Mouse (Mus musculus) heart, embryonic 15.5 days (tissue): ENCODE results near the gene Lrrc3b. TPM values are rescaled to one million over a fixed set of nuclear protein-coding genes. Genes with fewer than 3 reads are reported as not detected.

ENCODE experiments used
- ATAC-seq: fragments of 200-750 bp; cut with Nextera tagmentation; replicated peaks from 2 replicates; pipeline ENCODE4 v1.8.0; 2017; ENCODE audit warnings: low read depth, moderate TSS enrichment; ENCODE audit not compliant: insufficient number of reproducible peaks, insufficient read depth, low FRiP score
- H3K27ac ChIP-seq: fragments of 300-500 bp; sonication (generic); 2 replicates; pipeline ENCODE4 v1.5.1; 2015; ENCODE audit warnings: mild to moderate bottlenecking, inconsistent platforms
- H3K27me3 ChIP-seq: fragments of 300-500 bp; sonication (generic); 2 replicates; pipeline ENCODE4 v1.6.1; 2015; ENCODE audit warnings: inconsistent platforms
- H3K36me3 ChIP-seq: fragments of 300-500 bp; sonication (generic); 2 replicates; pipeline ENCODE4 v1.6.1; 2015; ENCODE audit warnings: mild to moderate bottlenecking, inconsistent platforms
- H3K4me1 ChIP-seq: fragments of 300-500 bp; sonication (generic); replicated peaks from 2 replicates; pipeline ENCODE4 v1.6.1; 2015; ENCODE audit warnings: inconsistent platforms
- H3K4me2 ChIP-seq: fragments of 300-500 bp; sonication (generic); 2 replicates; pipeline ENCODE4 v1.6.1; 2015; ENCODE audit warnings: inconsistent platforms, mild to moderate bottlenecking, moderate library complexity
- H3K4me3 ChIP-seq: fragments of 300-500 bp; sonication (generic); 2 replicates; pipeline ENCODE4 v1.5.1; 2015; ENCODE audit warnings: mild to moderate bottlenecking, inconsistent platforms
- H3K9ac ChIP-seq: fragments of 300-500 bp; sonication (generic); 2 replicates; pipeline ENCODE4 v1.6.1; 2015; ENCODE audit warnings: mild to moderate bottlenecking, inconsistent platforms
- H3K9me3 ChIP-seq: fragments of 300-500 bp; sonication (generic); replicated peaks from 2 replicates; pipeline ENCODE4 v1.6.1; 2016; ENCODE audit warnings: inconsistent platforms
- WGBS: fragments of 180-500 bp; shearing (Covaris S2); methylation state at CpG from one replicate; pipeline ENCODE4 v1.1.7; 2015; ENCODE audit warnings: mixed read lengths; 5-methylcytosine and 5-hydroxymethylcytosine counted together
- polyA plus RNA-seq: library from polyadenylated mRNA; unstranded; fragments of >200 nt; fragmentation: Nextera tagmentation; extraction: Ambion mirVana; gene quantifications from 2 replicates; pipeline ENCODE4 v1.2.1, GENCODE M21; 2015

Gene Lrrc3b
- polyA plus RNA-seq, 1 experiment from 2014 or later: 9.9 TPM

GRCm38 (mm10) chr14:15384532-15384931 is 54.3 kb downstream of the Lrrc3b start:
- ATAC-seq: no peak
- H3K4me2 ChIP-seq: no peak overlapping the region
- WGBS: 28% methylated on average over 5 of the region's 5 CpGs
- no peaks in the 10 kb centered on the region for H3K36me3 ChIP-seq
- H3K4me1 ChIP-seq: no peaks in the 10 kb centered on the region
- no peak overlapping the region for H3K4me3 ChIP-seq
- no peak overlapping the region for H3K9ac ChIP-seq
- no peaks in the 10 kb centered on the region for H3K27me3 ChIP-seq
- no peaks in the 10 kb centered on the region for H3K9me3 ChIP-seq
- no peak overlapping the region for H3K27ac ChIP-seq

- WGBS: 42% methylated on average over 2 of the region's 2 CpGs
- Histone ChIP-seq H3K27me3 (no peaks in the 10 kb centered on the region), H3K9ac (no peak overlapping the region), H3K9me3 (no peaks in the 10 kb centered on the region), H3K4me2 (no peak overlapping the region), H3K36me3 (no peaks in the 10 kb centered on the region), H3K4me1 (no peaks in the 10 kb centered on the region), H3K27ac (no peak overlapping the region), H3K4me3 (no peak overlapping the region)
- no peak for ATAC-seq
These were observed 55.7 kb downstream of the Lrrc3b start for GRCm38 (mm10) chr14:15383133-15383532.

GRCm38 (mm10) chr14:15377368-15377767 is 61.4 kb downstream of the Lrrc3b start:
- 75% methylated on average over 2 of the region's 2 CpGs for WGBS
- H3K9me3 ChIP-seq: no peaks in the 10 kb centered on the region
- no peak for ATAC-seq
- H3K4me2 ChIP-seq: no peak overlapping the region
- peaks cover 7% of the 10 kb centered on the region; the same call in 1 of the 2 replicates for H3K4me1 ChIP-seq
- H3K36me3 ChIP-seq: no peaks in the 10 kb centered on the region
- no peak overlapping the region for H3K4me3 ChIP-seq
- H3K27ac ChIP-seq: no peak overlapping the region
- H3K9ac ChIP-seq: no peak overlapping the region
- no peaks in the 10 kb centered on the region for H3K27me3 ChIP-seq

- Histone ChIP-seq H3K27me3 (no peaks in the 10 kb centered on the region), H3K4me1 (peaks cover 7% of the 10 kb centered on the region; the same call in 1 of the 2 replicates), H3K27ac (no peak overlapping the region), H3K36me3 (no peaks in the 10 kb centered on the region), H3K9me3 (no peaks in the 10 kb centered on the region), H3K9ac (no peak overlapping the region), H3K4me2 (no peak overlapping the region), H3K4me3 (no peak overlapping the region)
- WGBS: 58% methylated on average over 1 of the region's 1 CpGs
- no peak for ATAC-seq
These were observed 62.0 kb downstream of the Lrrc3b start for GRCm38 (mm10) chr14:15376786-15377185.

GRCm38 (mm10) chr14:15374271-15374670 is 64.5 kb downstream of the Lrrc3b start:
- no peaks in the 10 kb centered on the region for H3K36me3 ChIP-seq
- no peaks in the 10 kb centered on the region for H3K9me3 ChIP-seq
- ATAC-seq: no peak
- no peak overlapping the region for H3K9ac ChIP-seq
- H3K4me1 ChIP-seq: peaks cover 7% of the 10 kb centered on the region; the same call in 1 of the 2 replicates
- no peaks in the 10 kb centered on the region for H3K27me3 ChIP-seq
- no peak overlapping the region for H3K4me3 ChIP-seq
- H3K4me2 ChIP-seq: no peak overlapping the region
- no peak overlapping the region for H3K27ac ChIP-seq

GRCm38 (mm10) chr14:15372985-15373384 is 65.8 kb downstream of the Lrrc3b start:
- Histone ChIP-seq H3K9ac (no peak overlapping the region), H3K4me2 (no peak overlapping the region), H3K36me3 (no peaks in the 10 kb centered on the region), H3K4me1 (peaks cover 7% of the 10 kb centered on the region; the same call in 1 of the 2 replicates), H3K27ac (no peak overlapping the region), H3K4me3 (no peak overlapping the region), H3K9me3 (no peaks in the 10 kb centered on the region), H3K27me3 (no peaks in the 10 kb centered on the region)
- no peak for ATAC-seq
- WGBS: 20% methylated on average over 1 of the region's 1 CpGs

GRCm38 (mm10) chr14:15365045-15365444 is 73.7 kb downstream of the Lrrc3b start:
- Histone ChIP-seq H3K27me3 (no peaks in the 10 kb centered on the region), H3K4me3 (no peak overlapping the region), H3K4me1 (no peaks in the 10 kb centered on the region), H3K27ac (no peak overlapping the region), H3K9ac (no peak overlapping the region), H3K4me2 (no peak overlapping the region), H3K9me3 (no peaks in the 10 kb centered on the region), H3K36me3 (no peaks in the 10 kb centered on the region)
- no peak for ATAC-seq
- 93% methylated on average over 6 of the region's 6 CpGs for WGBS

- H3K9ac ChIP-seq: no peak overlapping the region
- no peak for ATAC-seq
- H3K4me3 ChIP-seq: no peak overlapping the region
- H3K27ac ChIP-seq: no peak overlapping the region
- H3K4me2 ChIP-seq: no peak overlapping the region
- no peaks in the 10 kb centered on the region for H3K36me3 ChIP-seq
- no peaks in the 10 kb centered on the region for H3K9me3 ChIP-seq
- H3K4me1 ChIP-seq: no peaks in the 10 kb centered on the region
- no peaks in the 10 kb centered on the region for H3K27me3 ChIP-seq
- 74% methylated on average over 1 of the region's 1 CpGs for WGBS
These were observed 78.9 kb downstream of the Lrrc3b start for GRCm38 (mm10) chr14:15359893-15360292.

- no peaks in the 10 kb centered on the region for H3K4me1 ChIP-seq
- H3K4me2 ChIP-seq: no peak overlapping the region
- H3K9ac ChIP-seq: no peak overlapping the region
- no peak for ATAC-seq
- no peak overlapping the region for H3K27ac ChIP-seq
- H3K9me3 ChIP-seq: no peaks in the 10 kb centered on the region
- WGBS: 83% methylated on average over 3 of the region's 3 CpGs
- H3K36me3 ChIP-seq: no peaks in the 10 kb centered on the region
- H3K4me3 ChIP-seq: no peak overlapping the region
- H3K27me3 ChIP-seq: no peaks in the 10 kb centered on the region
These were observed 79.7 kb downstream of the Lrrc3b start for GRCm38 (mm10) chr14:15359134-15359533.

GRCm38 (mm10) chr14:15355512-15355911 is 83.3 kb downstream of the Lrrc3b start:
- 18% methylated on average over 3 of the region's 3 CpGs for WGBS
- Histone ChIP-seq H3K4me2 (no peak overlapping the region), H3K27ac (no peak overlapping the region), H3K9me3 (no peaks in the 10 kb centered on the region), H3K9ac (no peak overlapping the region), H3K36me3 (no peaks in the 10 kb centered on the region), H3K27me3 (no peaks in the 10 kb centered on the region), H3K4me1 (no peaks in the 10 kb centered on the region), H3K4me3 (no peak overlapping the region)
- ATAC-seq: no peak

GRCm38 (mm10) chr14:15354299-15354698 is 84.5 kb downstream of the Lrrc3b start:
- no peaks in the 10 kb centered on the region for H3K36me3 ChIP-seq
- no peaks in the 10 kb centered on the region for H3K4me1 ChIP-seq
- no peak overlapping the region for H3K9ac ChIP-seq
- H3K27me3 ChIP-seq: no peaks in the 10 kb centered on the region
- no peaks in the 10 kb centered on the region for H3K9me3 ChIP-seq
- no peak overlapping the region for H3K4me2 ChIP-seq
- H3K4me3 ChIP-seq: no peak overlapping the region
- 13% methylated on average over 5 of the region's 5 CpGs for WGBS
- no peak overlapping the region for H3K27ac ChIP-seq
- ATAC-seq: no peak

GRCm38 (mm10) chr14:15333130-15333529 is 105.7 kb downstream of the Lrrc3b start:
- Histone ChIP-seq H3K27me3 (no peaks in the 10 kb centered on the region), H3K27ac (no peak overlapping the region), H3K4me2 (no peak overlapping the region), H3K9me3 (no peaks in the 10 kb centered on the region), H3K36me3 (no peaks in the 10 kb centered on the region), H3K4me1 (no peaks in the 10 kb centered on the region), H3K9ac (no peak overlapping the region), H3K4me3 (no peak overlapping the region)
- 26% methylated on average over 2 of the region's 2 CpGs for WGBS
- ATAC-seq: no peak
